Mouse (Mus musculus): ENCODE measurements around the gene Cdca7. TPM values are rescaled to one million over a fixed set of nuclear protein-coding genes. Genes with fewer than 3 reads are reported as not detected.
A peak's percentile ranks its signal among the peaks of the same experiment; 100 is the strongest.

The Cdca7 gene
- total RNA-seq, 2 experiments from 2014 or later = 8.0 to 9.8 TPM

DNA sequence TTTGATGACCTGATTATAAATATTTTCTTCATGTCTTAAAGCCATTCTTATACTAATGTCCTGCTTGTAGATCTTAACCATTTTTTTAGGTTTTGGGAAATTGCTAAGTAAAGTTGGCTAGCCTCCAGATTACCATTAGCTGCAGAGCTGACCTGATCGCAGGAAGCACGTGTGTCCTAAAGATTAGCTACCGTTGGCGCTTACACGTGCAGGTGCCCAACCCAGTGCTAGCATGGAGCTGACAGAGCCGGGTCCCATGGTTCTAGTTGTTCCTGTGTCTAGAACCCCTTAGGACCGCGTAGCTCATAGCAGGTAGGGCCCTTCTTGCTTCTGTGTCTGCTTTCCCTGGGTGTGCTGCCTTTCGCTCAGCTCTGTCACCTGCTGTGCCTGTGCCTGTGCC, 3.9 kb downstream of the Cdca7 start:
- no peak for DNase-seq (ENCODE audit: low spot score in 2 of 2)

DNA sequence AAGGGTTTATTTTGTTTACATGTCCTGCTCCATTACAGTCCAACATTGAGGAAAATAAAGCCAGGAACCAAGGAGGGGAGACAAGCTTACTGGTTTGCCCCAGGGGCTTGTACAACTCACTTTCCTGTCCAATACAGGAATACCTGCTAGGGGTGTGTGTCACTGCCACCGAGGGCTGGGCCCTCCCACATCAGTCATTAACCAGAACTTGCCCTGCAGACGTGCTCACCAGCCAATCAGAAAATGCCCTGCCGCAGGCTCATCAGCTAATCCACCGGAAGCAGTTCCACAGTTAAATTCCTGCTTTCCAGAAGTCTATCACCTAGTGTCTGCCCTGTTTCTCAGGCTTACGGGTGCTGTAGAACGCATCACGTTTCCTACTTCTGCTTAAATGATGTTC, 15.7 kb downstream of the Cdca7 start:
- DNase-seq (ENCODE audit: low spot score in 2 of 2) = no peak

DNA sequence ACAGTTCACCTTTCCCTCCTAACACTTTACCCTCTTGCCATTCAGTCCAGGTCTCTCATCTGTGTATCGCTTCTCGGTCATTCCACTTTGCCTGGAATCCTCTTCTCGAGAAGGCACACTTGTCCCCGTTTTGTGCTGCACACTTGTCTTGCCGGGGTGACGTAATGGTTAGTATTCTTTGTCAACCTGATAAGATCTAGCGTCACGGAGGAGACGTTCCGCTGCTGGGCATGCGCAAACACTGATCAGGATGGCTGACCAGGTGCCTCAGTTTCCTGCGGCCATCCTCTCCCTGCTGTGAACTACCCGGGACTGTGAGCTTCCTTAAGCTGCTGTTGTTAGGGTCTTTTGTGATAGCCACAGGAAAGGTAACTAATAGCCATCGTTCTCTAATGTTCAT, 17.1 kb downstream of the Cdca7 start:
- DNase-seq (ENCODE audit: low spot score in 2 of 2) = no peak

DNA sequence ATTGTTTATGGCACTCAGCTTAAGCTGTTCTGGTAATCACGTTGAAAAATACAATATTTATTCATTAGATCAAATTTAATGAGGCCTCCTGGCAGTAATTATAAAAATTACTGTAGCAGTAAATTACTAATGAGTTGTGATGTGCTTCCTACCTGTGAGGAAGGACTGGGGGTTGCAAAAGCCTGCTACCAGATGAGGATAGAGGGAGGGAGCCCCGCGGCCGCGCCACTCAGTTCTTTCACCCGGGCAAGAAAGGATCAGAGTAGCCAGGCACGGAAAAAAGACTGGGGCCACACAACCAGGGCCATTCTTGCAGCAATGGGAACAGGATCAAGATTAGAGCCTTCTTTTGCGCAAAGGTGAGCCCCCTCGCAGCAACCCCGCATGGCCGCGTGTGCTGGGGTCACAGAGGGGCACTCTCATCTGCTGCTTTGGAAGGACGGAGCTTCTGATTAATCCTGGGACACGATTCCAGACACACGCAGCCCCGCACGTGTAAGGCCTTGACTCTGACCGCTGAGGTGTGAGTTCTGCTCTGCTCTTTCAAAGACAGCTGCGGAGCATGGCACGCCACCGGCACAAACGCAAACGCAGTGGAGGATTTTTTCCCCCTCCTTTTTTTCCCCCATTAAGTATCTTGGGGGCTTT, 23.2 kb downstream of the Cdca7 start:
- no peak for DNase-seq (ENCODE audit: low spot score in 2 of 2)

DNA sequence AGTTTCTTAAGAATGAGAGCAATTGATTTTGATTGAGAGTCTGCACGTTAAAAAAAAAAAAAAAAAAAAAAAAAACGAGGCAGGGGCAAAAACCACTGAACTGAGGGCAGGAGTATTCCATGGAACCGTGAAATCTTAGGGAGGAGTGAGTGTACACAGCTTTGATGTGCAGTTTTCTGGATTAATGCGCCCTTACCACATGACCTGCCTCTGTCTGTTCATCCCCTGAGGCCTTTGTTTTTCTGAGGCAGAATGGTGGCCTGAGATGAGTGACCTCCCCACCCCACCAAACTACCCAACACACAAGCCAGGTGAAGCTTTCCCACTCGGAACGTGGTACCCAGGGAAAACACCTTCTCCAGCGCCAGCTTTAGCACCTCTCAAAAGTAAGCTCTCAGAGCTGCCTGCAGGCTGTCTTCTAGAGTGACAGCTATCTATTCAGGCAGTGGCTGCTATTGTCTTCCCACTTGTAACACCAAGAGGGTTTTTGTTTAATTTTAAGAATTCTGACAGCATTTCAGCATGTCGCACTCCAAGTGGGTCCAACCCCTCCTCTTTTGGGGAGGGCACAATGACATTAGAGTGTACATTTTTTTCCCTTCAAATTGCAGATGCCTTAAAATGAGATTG, 23.9 kb downstream of the Cdca7 start:
- DNase-seq (ENCODE audit: low spot score in 2 of 2) = no peak

DNA sequence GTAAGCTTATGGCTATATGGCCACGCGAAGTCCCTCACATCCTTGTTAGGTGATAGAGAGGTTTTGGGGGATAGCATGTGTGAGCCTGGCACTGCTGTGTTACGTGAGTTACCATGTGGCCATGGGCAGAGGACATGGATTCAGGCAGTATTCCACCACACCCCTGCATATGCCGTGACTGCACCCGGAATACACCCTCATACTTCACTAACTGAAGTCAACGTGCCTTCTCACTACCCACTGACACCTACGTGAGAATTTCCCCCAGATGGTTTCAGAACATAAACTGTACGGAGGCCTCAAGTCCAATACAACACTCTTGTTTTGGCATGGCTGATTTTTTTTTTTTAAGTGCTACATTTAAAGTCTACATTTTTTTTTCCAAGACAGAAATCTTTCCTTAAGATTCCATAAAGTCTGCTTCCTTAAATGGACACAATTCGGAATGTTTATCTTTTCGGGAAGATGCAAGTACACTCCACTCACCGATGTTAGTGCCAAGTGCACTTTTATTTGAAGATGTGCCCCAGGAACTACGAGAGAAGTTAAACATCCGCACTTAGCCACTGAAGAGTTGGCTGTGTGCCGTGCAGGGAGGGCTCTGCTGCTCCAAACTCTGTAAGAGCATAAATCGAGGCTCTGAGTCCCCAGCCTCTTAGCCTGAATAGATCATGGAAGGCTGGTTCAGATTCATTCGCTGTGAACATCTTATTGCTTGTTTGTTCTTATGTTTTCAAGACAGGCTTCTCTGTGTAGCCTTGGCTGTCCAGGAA, 26.3 kb downstream of the Cdca7 start:
- DNase-seq (ENCODE audit: low spot score in 2 of 2) = no peak

DNA sequence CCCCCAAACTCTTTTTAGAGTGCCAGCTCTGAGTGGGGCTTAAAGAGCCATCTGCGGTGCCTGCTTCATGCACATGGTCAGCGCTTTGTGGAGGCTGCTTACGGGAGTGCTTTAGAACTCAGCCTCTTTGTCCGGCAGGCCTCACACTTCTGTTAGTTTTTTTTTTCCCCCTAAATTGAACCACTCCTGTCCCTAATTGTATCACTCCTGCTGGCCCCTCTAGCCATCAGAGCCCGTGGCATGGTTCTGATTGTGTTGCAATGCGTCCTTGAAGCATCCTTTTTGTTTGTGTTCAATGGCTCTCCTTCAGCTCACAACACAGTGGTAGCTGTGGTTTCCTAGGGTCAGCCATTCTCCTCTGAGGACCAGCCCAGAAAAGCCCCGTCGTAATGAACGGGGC, 27.7 kb downstream of the Cdca7 start:
- DNase-seq (ENCODE audit: low spot score in 2 of 2) = no peak

DNA sequence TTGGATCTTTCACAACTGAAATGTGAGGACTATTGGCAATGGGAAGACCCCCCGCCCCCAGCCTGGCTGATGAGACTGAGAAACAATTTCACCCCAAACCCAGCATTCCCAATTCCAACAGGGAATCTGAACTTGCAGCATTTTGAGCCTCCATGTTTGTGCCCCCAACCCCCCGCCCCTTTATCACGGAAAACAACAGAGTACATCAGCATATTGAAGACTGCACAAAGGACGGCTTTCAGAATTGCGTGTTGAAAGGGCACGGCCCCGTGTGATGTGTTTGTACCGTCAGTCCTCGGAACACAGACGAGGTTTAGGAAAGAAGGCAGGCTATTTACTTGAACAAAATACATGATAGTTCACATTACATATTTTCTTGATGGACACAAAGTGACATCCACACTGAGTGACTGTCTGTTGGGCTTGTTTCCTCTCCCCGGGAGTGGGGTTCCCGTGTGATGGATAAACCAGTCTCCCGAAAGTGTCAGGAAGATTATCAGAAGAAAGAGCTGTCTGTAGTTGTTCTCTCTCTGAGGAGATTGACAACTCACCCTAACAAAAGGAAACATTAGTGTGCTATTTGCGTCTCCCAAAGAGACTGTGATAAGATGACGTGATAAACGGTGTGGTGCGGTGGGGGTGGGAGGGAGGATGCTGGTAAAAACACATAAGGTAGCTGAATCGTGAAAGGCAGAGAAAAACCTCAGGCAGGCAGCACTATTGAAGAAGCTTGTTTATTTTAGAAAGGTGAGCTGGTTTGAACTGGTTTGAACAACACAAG, 32.1 kb downstream of the Cdca7 start:
- no peak for DNase-seq (ENCODE audit: low spot score in 2 of 2)

DNA sequence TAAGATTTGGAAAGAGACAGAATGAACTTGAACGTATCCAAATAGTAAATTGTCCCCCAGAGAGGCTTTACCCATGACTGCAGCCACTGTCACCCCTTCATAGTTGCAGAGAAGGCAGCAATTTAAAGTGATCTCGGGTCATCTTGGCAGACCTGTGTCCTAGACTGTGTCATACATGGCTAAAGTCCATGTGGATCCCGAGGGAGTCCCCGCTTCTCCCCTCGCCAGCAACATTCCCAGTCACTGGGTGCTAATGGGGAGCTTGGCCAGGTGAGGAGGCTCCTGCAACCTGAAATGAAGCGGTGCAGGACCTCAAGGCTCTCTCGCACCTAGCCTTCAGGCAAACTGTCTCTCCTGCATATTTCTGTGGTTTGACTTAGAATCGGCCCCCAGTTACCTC, 32.9 kb downstream of the Cdca7 start:
- DNase-seq (ENCODE audit: low spot score in 2 of 2) = no peak

DNA sequence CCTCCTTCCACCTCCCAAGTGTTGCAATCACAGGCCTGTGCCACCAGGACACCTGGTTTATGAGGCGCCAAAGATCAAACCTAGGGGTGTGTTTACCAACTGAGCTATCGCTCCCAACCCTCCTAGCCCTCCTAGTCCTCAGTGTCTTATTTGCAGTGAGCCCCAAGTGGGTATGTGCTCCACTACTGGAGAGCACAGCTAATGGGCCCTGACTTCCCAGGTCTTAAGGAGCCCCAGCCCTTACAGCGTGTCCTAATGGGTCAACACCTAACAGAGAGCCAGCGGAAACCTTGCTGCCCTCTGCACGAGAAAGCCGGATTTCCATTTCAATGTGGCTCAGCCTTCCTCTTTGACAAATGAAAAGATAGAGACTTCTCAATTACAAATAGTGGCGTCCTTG, 39.6 kb downstream of the Cdca7 start:
- no peak for DNase-seq (ENCODE audit: low spot score in 2 of 2)

DNA sequence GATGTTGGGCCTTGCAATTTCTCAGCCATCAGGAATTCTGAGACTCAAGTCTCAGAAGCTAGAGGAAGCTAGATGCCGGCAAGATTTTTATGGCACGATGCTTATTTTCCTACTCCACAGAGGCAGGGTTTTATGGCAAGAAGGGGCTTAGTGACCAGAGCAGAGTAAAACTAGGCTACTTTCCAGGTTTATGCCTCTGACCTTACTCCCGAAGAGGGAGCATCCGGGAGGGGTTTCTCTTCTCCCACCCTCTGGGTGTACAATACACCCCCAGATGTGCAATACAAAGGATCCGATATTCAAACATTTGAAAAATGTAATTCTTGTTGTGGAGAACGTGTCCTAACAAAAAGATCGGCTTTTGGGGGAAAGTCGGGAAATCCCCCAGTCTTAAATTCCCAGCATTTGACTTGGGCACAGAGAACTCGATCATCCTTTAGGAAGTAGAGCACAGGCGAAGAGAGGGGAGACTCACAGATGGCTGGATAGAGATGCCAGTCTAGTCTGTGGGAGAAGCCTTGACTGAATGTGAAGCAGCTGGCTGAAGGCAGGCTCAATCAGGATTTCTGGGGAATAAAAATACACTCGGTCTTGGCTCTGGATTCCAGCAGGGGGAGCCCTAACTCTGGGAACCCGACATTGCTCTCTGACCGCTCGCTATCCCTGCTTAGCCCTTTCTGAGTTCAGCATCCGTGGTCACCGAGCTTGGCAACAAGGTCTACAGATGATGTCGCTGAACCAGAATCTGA, 40.2 kb downstream of the Cdca7 start:
- DNase-seq (ENCODE audit: low spot score in 2 of 2) = peak; percentile 85 to 90

DNA sequence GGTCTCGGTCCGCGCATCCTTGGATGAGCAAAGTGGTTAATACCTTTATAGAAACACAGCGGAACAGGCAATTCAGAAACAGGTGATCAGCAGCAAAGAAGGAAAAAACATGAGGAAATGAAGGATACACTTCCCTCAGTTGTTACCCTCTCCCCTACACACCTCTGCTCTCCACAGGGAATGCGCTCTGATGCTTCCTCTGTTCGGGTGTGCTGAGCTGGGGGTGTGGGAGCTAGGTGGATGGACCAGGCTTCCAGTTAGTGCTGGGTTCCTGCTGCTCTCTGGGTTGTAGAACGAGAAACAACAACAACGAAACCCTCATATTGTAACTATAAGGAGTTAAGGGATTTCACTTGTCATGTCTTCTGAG, 40.7 kb downstream of the Cdca7 start:
- DNase-seq (ENCODE audit: low spot score in 2 of 2) = no peak

DNA sequence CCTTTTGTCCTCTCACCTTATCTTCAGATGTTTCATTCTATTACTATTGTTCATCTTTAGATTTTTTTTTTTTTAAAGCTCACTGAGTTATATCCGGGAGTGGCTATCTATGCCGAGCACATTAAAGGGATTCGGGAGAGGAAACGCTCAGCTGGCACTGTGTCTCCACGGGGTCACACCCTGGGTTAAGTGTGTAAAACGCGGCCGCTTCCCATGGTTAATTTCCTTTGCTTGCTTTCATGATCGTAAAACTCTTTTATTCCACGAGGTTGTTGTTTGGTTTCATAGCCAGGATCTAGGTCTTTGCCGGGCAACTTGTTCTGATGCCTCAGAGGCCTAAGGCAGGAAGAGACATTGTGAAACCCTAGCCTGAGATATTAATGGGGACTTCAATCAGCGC, 48.1 kb downstream of the Cdca7 start:
- no peak for DNase-seq (ENCODE audit: low spot score in 2 of 2)

DNA sequence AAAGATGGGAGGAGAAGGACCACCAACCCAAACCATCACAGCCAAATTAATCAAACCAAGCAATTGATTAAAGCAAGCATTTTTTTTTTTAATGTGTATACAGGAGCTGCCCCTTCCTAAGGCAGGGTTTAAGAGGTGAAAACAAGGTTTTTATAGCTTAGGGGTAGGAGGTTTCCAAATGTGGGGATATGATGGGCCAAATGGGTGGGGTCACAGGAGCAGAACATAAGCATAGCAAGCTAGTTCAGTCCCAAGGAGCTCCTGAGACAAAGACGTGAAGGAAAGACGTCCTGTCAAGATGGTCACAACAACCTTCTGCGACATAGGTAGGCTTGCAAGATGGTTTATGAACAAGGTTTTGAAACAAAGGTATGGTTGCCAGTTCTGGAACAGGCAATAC, 49.6 kb downstream of the Cdca7 start:
- no peak for DNase-seq (ENCODE audit: low spot score in 2 of 2)

DNA sequence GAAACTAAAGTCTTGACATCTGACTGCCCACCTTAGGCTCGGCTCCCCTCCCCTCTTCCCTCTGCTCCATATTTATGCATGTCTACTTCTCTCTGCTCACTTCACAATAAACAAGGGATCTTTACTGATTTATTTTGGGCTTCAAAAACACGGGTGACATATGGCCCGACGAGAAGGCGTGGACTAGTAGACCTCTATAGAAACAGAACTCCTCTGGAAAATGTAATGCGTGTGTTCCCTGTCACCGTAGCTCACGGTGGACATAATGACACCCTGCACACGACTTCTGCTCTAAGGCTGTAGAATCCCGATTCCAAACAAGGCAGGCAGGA, 53.0 kb downstream of the Cdca7 start:
- DNase-seq (ENCODE audit: low spot score in 2 of 2) = peak in 1 of 2 experiments; percentile 10

DNA sequence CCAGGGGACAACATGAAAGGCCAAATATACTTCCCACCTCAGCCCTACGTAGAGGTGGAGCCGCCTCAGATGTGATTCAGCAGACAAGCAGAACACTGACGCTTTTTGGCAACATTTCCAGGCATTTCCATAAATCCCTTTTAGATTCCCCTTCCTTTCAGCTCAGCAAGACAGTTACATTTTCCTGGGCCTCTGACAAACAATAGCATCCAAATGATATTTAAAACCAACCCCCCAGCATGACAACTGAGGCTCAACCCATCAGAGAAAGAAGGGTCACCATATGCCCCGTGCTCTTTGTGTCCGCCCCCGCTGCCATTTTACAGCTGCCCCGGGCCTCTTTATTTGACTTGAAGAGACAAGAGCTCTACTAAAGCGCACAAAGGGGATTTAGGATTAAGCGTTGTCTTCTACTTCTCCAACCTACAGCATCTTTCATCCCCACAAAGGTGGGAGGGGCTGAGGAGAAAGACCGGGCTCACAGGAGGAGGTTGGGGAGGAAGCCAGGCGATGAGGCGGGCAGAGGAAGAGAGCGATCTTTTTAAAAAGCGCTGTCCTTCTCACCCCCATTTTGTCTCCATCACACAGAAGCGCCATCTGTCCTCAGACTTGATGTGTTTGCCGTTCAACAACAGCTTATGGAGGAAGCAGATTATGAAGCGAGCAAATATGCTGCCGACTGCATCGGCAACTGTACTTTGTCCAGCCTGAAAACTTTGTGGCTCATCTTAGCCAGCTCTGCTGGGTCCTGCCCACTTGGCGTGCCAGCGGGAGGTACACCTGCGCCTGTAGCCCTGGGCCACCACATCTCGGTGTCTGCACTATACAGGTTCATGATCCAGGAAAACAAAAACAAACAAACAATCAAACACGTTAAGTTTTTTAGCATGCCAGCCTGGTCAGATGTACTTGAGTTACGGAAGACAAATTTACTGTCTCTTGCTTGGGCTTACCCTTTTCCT, 53.7 kb downstream of the Cdca7 start:
- peak; percentile 37 to 52 for DNase-seq (ENCODE audit: low spot score in 2 of 2)

DNA sequence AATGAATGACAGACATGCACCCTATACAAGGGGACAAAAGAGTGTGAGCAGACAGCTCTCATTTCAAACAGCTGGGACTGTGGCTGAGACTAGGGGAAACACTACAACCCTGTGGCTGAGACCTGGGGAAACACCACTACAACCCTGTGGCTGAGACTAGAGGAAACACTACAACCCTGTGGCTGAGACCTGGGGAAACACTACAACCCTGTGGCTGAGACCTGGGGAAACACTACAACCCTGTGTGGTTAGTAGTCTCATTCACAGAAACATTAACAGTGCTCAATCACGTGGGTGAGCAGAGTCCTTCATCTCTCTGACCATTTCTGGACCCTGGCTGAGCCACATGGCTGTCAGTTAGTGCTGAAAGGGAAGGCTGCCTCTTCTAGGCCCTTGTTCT, 59.9 kb downstream of the Cdca7 start:
- no peak for DNase-seq (ENCODE audit: low spot score in 2 of 2)

Data from layer of hippocampus, postnatal 10 days (tissue).